Mouse (Mus musculus) stomach, embryonic 14.5 days (tissue): ENCODE results near the gene Pex11b. TPM values are rescaled to one million over a fixed set of nuclear protein-coding genes. Genes with fewer than 3 reads are reported as not detected.

Source experiments
- ATAC-seq: fragments of 200-750 bp; cut with Nextera tagmentation; 2 replicates; pipeline ENCODE4 v1.8.0; 2017; ENCODE audit warnings: low read depth, moderate TSS enrichment; ENCODE audit not compliant: insufficient number of reproducible peaks, insufficient read depth, low FRiP score
- H3K27ac ChIP-seq: fragments of 300-500 bp; sonication (generic); 2 replicates; pipeline ENCODE4 v1.5.1; 2014; ENCODE audit warnings: mild to moderate bottlenecking, low read length, moderate library complexity, mixed read lengths
- H3K27me3 ChIP-seq: fragments of 300-500 bp; sonication (generic); 2 replicates; pipeline ENCODE4 v1.6.1; 2014; ENCODE audit warnings: low read length, control low read depth, mixed read lengths; ENCODE audit not compliant: control insufficient read depth, insufficient read depth
- H3K36me3 ChIP-seq: fragments of 300-500 bp; sonication (generic); 2 replicates; pipeline ENCODE4 v1.6.1; 2014; ENCODE audit warnings: mild to moderate bottlenecking, control low read depth, low read length, moderate library complexity, mixed read lengths; ENCODE audit not compliant: control insufficient read depth, insufficient read depth
- H3K4me1 ChIP-seq: fragments of 300-500 bp; sonication (generic); 2 replicates; pipeline ENCODE4 v1.6.1; 2014; ENCODE audit warnings: low read length, control low read depth, mixed read lengths; ENCODE audit not compliant: control insufficient read depth, insufficient read depth
- H3K4me2 ChIP-seq: fragments of 300-500 bp; sonication (generic); replicated peaks from 2 replicates; pipeline ENCODE4 v1.6.1; 2014; ENCODE audit warnings: low read depth, low read length, control low read depth
- H3K4me3 ChIP-seq: fragments of 300-500 bp; sonication (generic); 2 replicates; pipeline ENCODE4 v1.5.1; 2014; ENCODE audit warnings: low read depth, low read length, control low read depth
- H3K9ac ChIP-seq: fragments of 300-500 bp; sonication (generic); replicated peaks from 2 replicates; pipeline ENCODE4 v1.6.1; 2014; ENCODE audit warnings: low read depth, mild to moderate bottlenecking, control low read depth, low read length, moderate library complexity, mixed read lengths
- H3K9me3 ChIP-seq: fragments of 300-500 bp; sonication (generic); 2 replicates; pipeline ENCODE4 v1.6.1; 2016; ENCODE audit warnings: low read depth, low read length, control low read depth; ENCODE audit not compliant: control insufficient read depth
- WGBS: fragments of 180-500 bp; shearing (Covaris S2); extraction: QIAGEN DNeasy Blood & Tissue Kit; methylation state at CpG from one replicate; pipeline ENCODE4 v1.1.7; 2014; 5-methylcytosine and 5-hydroxymethylcytosine counted together
- polyA plus RNA-seq: library from polyadenylated mRNA; unstranded; fragments of >200 nt; fragmentation: Nextera tagmentation; extraction: Ambion mirVana; gene quantifications from 2 replicates; pipeline ENCODE4 v1.2.1, GENCODE M21; 2014

Gene Pex11b
- polyA plus RNA-seq, 1 experiment from 2014 or later, result 45.4 TPM

GRCm38 (mm10) chr3:96596855-96597254 is 38.3 kb upstream of the Pex11b start:
- Histone ChIP-seq H3K9me3 (no peaks in the 10 kb centered on the region), H3K4me2 (peak overlapping the region; percentile 82), H3K27me3 (no peaks in the 10 kb centered on the region), H3K4me1 (peaks cover 28% of the 10 kb centered on the region; the same call in 1 of the 2 replicates), H3K4me3 (peak overlapping the region; percentile 44), H3K27ac (no peak overlapping the region; the same call in 1 of the 2 replicates), H3K9ac (peak overlapping the region; percentile 46; the same call in 1 of the 2 replicates), H3K36me3 (no peaks in the 10 kb centered on the region)
- 2% methylated on average over 9 of the region's 12 CpGs for WGBS
- no peak for ATAC-seq

GRCm38 (mm10) chr3:96597435-96597891 is 37.7 kb upstream of the Pex11b start:
- peak overlapping the region; percentile 72; the same call in 1 of the 2 replicates for H3K27ac ChIP-seq
- H3K4me3 ChIP-seq, result peak overlapping the region; percentile 44
- WGBS, result under 1% methylated on average over 40 of the region's 40 CpGs
- H3K36me3 ChIP-seq, result no peaks in the 10 kb centered on the region
- no peak for ATAC-seq
- peak overlapping the region; percentile 46 for H3K9ac ChIP-seq
- H3K9me3 ChIP-seq, result no peaks in the 10 kb centered on the region
- H3K4me2 ChIP-seq, result peak overlapping the region; percentile 82
- H3K27me3 ChIP-seq, result no peaks in the 10 kb centered on the region
- H3K4me1 ChIP-seq, result peaks cover 28% of the 10 kb centered on the region; the same call in 1 of the 2 replicates

- Histone ChIP-seq H3K36me3 (no peaks in the 10 kb centered on the region), H3K9me3 (no peaks in the 10 kb centered on the region), H3K4me3 (peak overlapping the region; percentile 44), H3K27ac (peak overlapping the region; percentile 72; the same call in 1 of the 2 replicates), H3K4me1 (peaks cover 29% of the 10 kb centered on the region; the same call in 1 of the 2 replicates), H3K4me2 (peak overlapping the region; percentile 82), H3K27me3 (no peaks in the 10 kb centered on the region), H3K9ac (peak overlapping the region; percentile 46)
- 0 out of 2 replicates have a peak, but pooled peaks have one; percentile 16 for ATAC-seq
- 2% methylated on average over 54 of the region's 54 CpGs for WGBS
Measured at GRCm38 (mm10) chr3:96598156-96599068, 36.8 kb upstream of the Pex11b start.

GRCm38 (mm10) chr3:96599069-96599393 is 36.1 kb upstream of the Pex11b start:
- H3K4me1 ChIP-seq, result peaks cover 34% of the 10 kb centered on the region; the same call in 1 of the 2 replicates
- 57% methylated on average over 8 of the region's 8 CpGs for WGBS
- peak overlapping the region; percentile 82 for H3K4me2 ChIP-seq
- H3K9me3 ChIP-seq, result no peaks in the 10 kb centered on the region
- no peak overlapping the region for H3K27ac ChIP-seq
- no peak overlapping the region for H3K9ac ChIP-seq
- no peak for ATAC-seq
- H3K27me3 ChIP-seq, result no peaks in the 10 kb centered on the region
- H3K4me3 ChIP-seq, result peak overlapping the region; percentile 44
- no peaks in the 10 kb centered on the region for H3K36me3 ChIP-seq

GRCm38 (mm10) chr3:96599411-96599810 is 35.8 kb upstream of the Pex11b start:
- Histone ChIP-seq H3K36me3 (no peaks in the 10 kb centered on the region), H3K4me2 (no peak overlapping the region), H3K27me3 (no peaks in the 10 kb centered on the region), H3K4me1 (peaks cover 36% of the 10 kb centered on the region; the same call in 1 of the 2 replicates), H3K9ac (no peak overlapping the region), H3K27ac (no peak overlapping the region), H3K9me3 (no peaks in the 10 kb centered on the region), H3K4me3 (no peak overlapping the region)
- no peak for ATAC-seq
- WGBS, result 74% methylated on average over 3 of the region's 3 CpGs

GRCm38 (mm10) chr3:96600639-96601250 is 34.4 kb upstream of the Pex11b start, which contains the start of gene Lix1l:
TSS of gene Lix1l (plus strand) at chr3:96601149.
- peak within 1 kb of the TSS; percentile 88 for H3K9ac ChIP-seq
- H3K36me3 ChIP-seq, result no peaks in the 10 kb centered on the region
- 2% methylated on average over 27 of the region's 27 CpGs for WGBS
- ATAC-seq, result peak; percentile 90
- H3K4me3 ChIP-seq, result peak within 1 kb of the TSS; percentile 54
- peak within 1 kb of the TSS; percentile 96 for H3K27ac ChIP-seq
- no peaks in the 10 kb centered on the region for H3K27me3 ChIP-seq
- H3K9me3 ChIP-seq, result no peaks in the 10 kb centered on the region
- peak within 1 kb of the TSS; percentile 60 for H3K4me2 ChIP-seq
- peaks cover 37% of the 10 kb centered on the region; the same call in 1 of the 2 replicates for H3K4me1 ChIP-seq

- peaks cover 32% of the 10 kb centered on the region; the same call in 1 of the 2 replicates for H3K4me1 ChIP-seq
- ATAC-seq, result peak; percentile 60
- H3K4me2 ChIP-seq, result peak overlapping the region; percentile 60
Measured at GRCm38 (mm10) chr3:96601251-96601787, 33.9 kb upstream of the Pex11b start.

More at GRCm38 (mm10) chr3:96601251-96601787, 33.9 kb upstream of the Pex11b start:
- Histone ChIP-seq H3K27ac (peak overlapping the region; percentile 96), H3K9ac (peak overlapping the region; percentile 88), H3K27me3 (no peaks in the 10 kb centered on the region), H3K4me3 (peak overlapping the region; percentile 54), H3K36me3 (no peaks in the 10 kb centered on the region; the same call in 1 of the 2 replicates), H3K9me3 (no peaks in the 10 kb centered on the region)
- WGBS, result 2% methylated on average over 31 of the region's 40 CpGs
